Mouse (Mus musculus): ENCODE results near the gene Ube2v1. TPM values are rescaled to one million over a fixed set of nuclear protein-coding genes. Genes with fewer than 3 reads are reported as not detected.

Ube2v1 gene
- polyA plus RNA-seq, 1 experiment, result 34.4 TPM

DNA sequence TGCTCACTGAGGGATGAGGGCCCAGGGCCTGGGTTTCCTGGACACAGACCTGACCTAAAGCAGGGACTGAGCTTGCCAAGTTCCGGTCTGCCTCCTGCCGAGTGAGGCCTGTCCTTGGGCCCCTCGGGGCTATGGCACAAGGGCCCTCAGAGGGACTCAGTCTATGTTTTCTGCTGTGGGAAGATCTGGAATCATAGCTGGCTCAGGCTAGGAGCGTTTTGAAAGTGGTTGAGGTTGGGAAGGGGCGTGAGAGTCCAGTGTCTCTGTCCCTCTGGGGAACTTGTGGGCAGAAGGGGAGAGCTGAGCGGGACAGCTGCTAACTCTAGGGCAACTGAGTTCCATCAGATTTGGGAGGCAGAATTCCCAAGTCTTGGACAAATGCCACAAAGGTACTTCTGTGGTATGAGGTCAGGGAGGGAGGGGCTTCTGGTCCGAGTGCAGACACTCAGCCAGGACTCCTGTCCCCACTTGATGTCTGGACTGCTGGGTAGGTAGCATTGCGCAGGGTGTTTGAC lies 31.4 kb downstream of the Ube2v1 start:
- H3K27me3 ChIP-seq (ENCODE audit: control insufficient read depth), result peaks cover 21% of the 10 kb centered on the region

GRCm38 (mm10) chr2:167599917-167600316 lies 32.0 kb downstream of the Ube2v1 start:
- H3K36me3 ChIP-seq (ENCODE audit: control insufficient read depth), result no peaks in the 10 kb centered on the region
- no peak for TF ChIP-seq TAL1 (IDR thresholded peaks at IDR 0.05; ENCODE audit: low read length)
- no peak for TF ChIP-seq GATA1 (IDR thresholded peaks at IDR 0.05; ENCODE audit: low read length)
- peaks cover 21% of the 10 kb centered on the region for H3K27me3 ChIP-seq (ENCODE audit: control insufficient read depth)

More for the DNA sequence above, 31.4 kb downstream of the Ube2v1 start:
- H3K9me3 ChIP-seq (ENCODE audit: control insufficient read depth, low read length), result no peaks in the 10 kb centered on the region
- H3K36me3 ChIP-seq (ENCODE audit: control insufficient read depth), result peaks cover 4% of the 10 kb centered on the region
- H3K4me1 ChIP-seq (ENCODE audit: control insufficient read depth), result peaks cover 12% of the 10 kb centered on the region
- TF ChIP-seq GATA1 (IDR thresholded peaks at IDR 0.05; ENCODE audit: low read length), result no peak
- TF ChIP-seq TAL1 (IDR thresholded peaks at IDR 0.05; ENCODE audit: low read length), result no peak
- H3K4me3 ChIP-seq (replicated peaks), result no peak overlapping the region

DNA sequence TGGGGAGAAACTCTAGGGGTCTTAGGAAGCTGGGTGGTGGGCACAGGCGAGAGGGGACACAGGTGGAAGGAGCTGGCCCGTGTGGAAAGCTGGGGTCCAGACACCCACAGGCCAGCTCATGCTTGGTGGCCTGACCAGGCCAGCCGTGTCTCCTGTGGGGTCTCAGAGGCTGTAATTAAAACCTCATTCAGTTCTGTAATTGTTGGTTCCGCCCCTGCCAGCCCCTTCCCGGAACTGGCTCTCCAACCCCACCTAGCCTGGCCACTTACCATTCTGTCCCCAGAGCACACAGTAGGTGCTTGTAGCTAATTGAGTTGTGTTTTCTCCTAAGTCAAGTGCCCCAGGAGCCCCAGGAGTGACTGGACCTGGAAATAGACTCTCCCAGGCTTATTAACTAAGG lies 32.7 kb downstream of the Ube2v1 start:
- TF ChIP-seq GATA1 (IDR thresholded peaks at IDR 0.05; ENCODE audit: low read length), result no peak
- TF ChIP-seq TAL1 (IDR thresholded peaks at IDR 0.05; ENCODE audit: low read length), result no peak
- H3K4me3 ChIP-seq (replicated peaks), result no peak overlapping the region
- H3K36me3 ChIP-seq (ENCODE audit: control insufficient read depth), result no peaks in the 10 kb centered on the region
- peaks cover 21% of the 10 kb centered on the region for H3K27me3 ChIP-seq (ENCODE audit: control insufficient read depth)
- peaks cover 5% of the 10 kb centered on the region for H3K4me1 ChIP-seq (ENCODE audit: control insufficient read depth)
- no peaks in the 10 kb centered on the region for H3K9me3 ChIP-seq (ENCODE audit: control insufficient read depth, low read length)

More at GRCm38 (mm10) chr2:167599917-167600316, 32.0 kb downstream of the Ube2v1 start:
- H3K4me1 ChIP-seq (ENCODE audit: control insufficient read depth), result peaks cover 6% of the 10 kb centered on the region
- no peak overlapping the region for H3K4me3 ChIP-seq (replicated peaks)
- H3K9me3 ChIP-seq (ENCODE audit: control insufficient read depth, low read length), result no peaks in the 10 kb centered on the region

- Histone ChIP-seq H3K9me3 (ENCODE audit: control insufficient read depth, low read length) (no peaks in the 10 kb centered on the region), H3K4me1 (ENCODE audit: control insufficient read depth) (no peaks in the 10 kb centered on the region), H3K4me3 (replicated peaks) (no peak overlapping the region), H3K36me3 (ENCODE audit: control insufficient read depth) (no peaks in the 10 kb centered on the region), H3K27me3 (ENCODE audit: control insufficient read depth) (peaks cover 21% of the 10 kb centered on the region)
- no peak for TF ChIP-seq TAL1 (IDR thresholded peaks at IDR 0.05; ENCODE audit: low read length)
Observed at GRCm38 (mm10) chr2:167597492-167598186, 34.3 kb downstream of the Ube2v1 start.

GRCm38 (mm10) chr2:167596726-167597491 lies 35.0 kb downstream of the Ube2v1 start:
- H3K4me3 ChIP-seq (replicated peaks), result no peak overlapping the region
- H3K36me3 ChIP-seq (ENCODE audit: control insufficient read depth), result no peaks in the 10 kb centered on the region
- H3K27me3 ChIP-seq (ENCODE audit: control insufficient read depth), result peaks cover 18% of the 10 kb centered on the region
- TF ChIP-seq TAL1 (IDR thresholded peaks at IDR 0.05; ENCODE audit: low read length) (no peak), GATA1 (IDR thresholded peaks at IDR 0.05; ENCODE audit: low read length) (no peak)
- H3K9me3 ChIP-seq (ENCODE audit: control insufficient read depth, low read length), result no peaks in the 10 kb centered on the region
- no peaks in the 10 kb centered on the region for H3K4me1 ChIP-seq (ENCODE audit: control insufficient read depth)

DNA sequence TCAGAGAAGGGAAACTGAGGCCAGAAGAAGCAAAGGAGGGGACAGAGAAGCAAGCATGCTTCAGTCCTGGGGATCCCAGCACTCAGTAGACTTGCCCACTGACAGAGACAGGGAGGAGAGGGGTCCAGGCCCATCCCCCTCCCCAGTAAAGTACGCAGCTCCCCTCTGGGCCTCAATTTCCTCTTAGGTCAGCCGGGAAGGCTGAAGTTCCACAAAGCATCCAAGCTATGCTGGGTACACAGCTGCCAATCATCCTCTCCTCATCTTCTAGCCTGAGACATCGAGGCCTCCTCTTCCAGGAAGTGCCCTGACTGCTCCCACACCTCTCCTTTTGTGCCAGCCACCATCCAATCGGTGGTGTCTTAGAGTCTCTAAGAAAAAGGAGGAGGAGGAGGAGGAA lies 35.6 kb downstream of the Ube2v1 start:
- Histone ChIP-seq H3K4me1 (ENCODE audit: control insufficient read depth) (no peaks in the 10 kb centered on the region), H3K27me3 (ENCODE audit: control insufficient read depth) (peaks cover 17% of the 10 kb centered on the region), H3K4me3 (replicated peaks) (no peak overlapping the region), H3K36me3 (ENCODE audit: control insufficient read depth) (no peaks in the 10 kb centered on the region), H3K9me3 (ENCODE audit: control insufficient read depth, low read length) (no peaks in the 10 kb centered on the region)
- no peak for TF ChIP-seq GATA1 (IDR thresholded peaks at IDR 0.05; ENCODE audit: low read length)
- no peak for TF ChIP-seq TAL1 (IDR thresholded peaks at IDR 0.05; ENCODE audit: low read length)

DNA sequence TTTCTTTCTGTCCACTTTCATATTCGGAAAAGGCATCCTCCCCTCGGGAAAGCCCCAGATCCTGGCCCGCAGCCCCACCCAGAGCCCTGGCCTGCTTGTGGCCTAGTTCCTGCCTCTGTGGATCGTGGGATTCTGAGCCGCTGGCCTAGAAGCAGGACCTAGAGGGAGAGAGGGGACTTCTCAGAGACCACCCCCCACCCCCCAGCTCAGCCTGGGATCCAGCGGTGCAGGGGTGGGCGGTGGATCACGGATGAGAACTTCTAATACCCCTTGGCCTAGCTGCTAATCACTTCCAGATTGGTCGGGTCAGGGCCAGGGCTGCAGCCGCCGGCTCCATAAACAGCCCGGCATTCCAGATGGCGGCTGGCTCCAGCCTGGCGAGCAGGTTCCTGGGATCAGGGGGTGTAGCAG lies 36.1 kb downstream of the Ube2v1 start:
- TF ChIP-seq GATA1 (IDR thresholded peaks at IDR 0.05; ENCODE audit: low read length) (no peak), TAL1 (IDR thresholded peaks at IDR 0.05; ENCODE audit: low read length) (no peak)
- peaks cover 17% of the 10 kb centered on the region for H3K27me3 ChIP-seq (ENCODE audit: control insufficient read depth)
- H3K4me1 ChIP-seq (ENCODE audit: control insufficient read depth), result no peaks in the 10 kb centered on the region
- no peak overlapping the region for H3K4me3 ChIP-seq (replicated peaks)
- no peaks in the 10 kb centered on the region for H3K9me3 ChIP-seq (ENCODE audit: control insufficient read depth, low read length)
- H3K36me3 ChIP-seq (ENCODE audit: control insufficient read depth), result no peaks in the 10 kb centered on the region

- Histone ChIP-seq H3K9me3 (ENCODE audit: control insufficient read depth, low read length) (no peaks in the 10 kb centered on the region), H3K27me3 (ENCODE audit: control insufficient read depth) (peaks cover 17% of the 10 kb centered on the region), H3K4me1 (ENCODE audit: control insufficient read depth) (peaks cover 5% of the 10 kb centered on the region), H3K36me3 (ENCODE audit: control insufficient read depth) (no peaks in the 10 kb centered on the region), H3K4me3 (replicated peaks) (no peak overlapping the region)
- TF ChIP-seq GATA1 (IDR thresholded peaks at IDR 0.05; ENCODE audit: low read length) (no peak), TAL1 (IDR thresholded peaks at IDR 0.05; ENCODE audit: low read length) (no peak)
Observed at GRCm38 (mm10) chr2:167594444-167594934, 37.4 kb downstream of the Ube2v1 start.

Measured in erythroblast, embryonic 14.5 days (primary cell).